Mouse (Mus musculus): ENCODE measurements around the gene Gna13.

GRCm38 (mm10) chr11:109444600-109444999 lies 82.0 kb downstream of the Gna13 start:
- no peak for TF ChIP-seq HCFC1 (IDR thresholded peaks at IDR 0.05; ENCODE audit: low read depth, low read length)
- TF ChIP-seq MXI1 (IDR thresholded peaks at IDR 0.05; ENCODE audit: low read depth, low read length) = no peak
- no peak for TF ChIP-seq POLR2A (IDR thresholded peaks at IDR 0.05; ENCODE audit: low read depth, low read length)
- peak; percentile 27 to 73; a peak in 3 of 4 replicates for TF ChIP-seq CTCF (conservative IDR thresholded peaks at IDR 0.05 in 1 of 2, IDR thresholded peaks at IDR 0.05 in 1 of 2; ENCODE audit: low read depth in 2 of 2, low read length in 2 of 2)
- TF ChIP-seq E2F4 (IDR thresholded peaks at IDR 0.05; ENCODE audit: insufficient replicate concordance, low read depth, low read length) = no peak
- no peak for TF ChIP-seq NRF1 (IDR thresholded peaks at IDR 0.05; ENCODE audit: low read depth, low read length)
- TF ChIP-seq IRF4 (IDR thresholded peaks at IDR 0.05; ENCODE audit: low read depth, low read length) = no peak
- TF ChIP-seq ZNF384 (IDR thresholded peaks at IDR 0.05; ENCODE audit: low read depth, low read length) = no peak

Data from CH12.LX (cell line).